Mouse (Mus musculus) embryonic facial prominence, embryonic 14.5 days (tissue): ENCODE results near the gene Orc1. TPM values are rescaled to one million over a fixed set of nuclear protein-coding genes. Genes with fewer than 3 reads are reported as not detected.

Experiments
- ATAC-seq: fragments of 200-750 bp; cut with Nextera tagmentation; 2 replicates; pipeline ENCODE4 v1.8.0; 2017; ENCODE audit warnings: low read depth, moderate number of reproducible peaks, moderate TSS enrichment
- DNase-seq: peaks from one replicate; pipeline ENCODE4 v3.0.0-alpha.2; 2015; ENCODE audit warnings: low spot score
- H3K27ac ChIP-seq: fragments of 300-500 bp; sonication (generic); replicated peaks from 2 replicates; pipeline ENCODE4 v1.5.1; 2014; ENCODE audit warnings: low read depth, mild to moderate bottlenecking, low read length, moderate library complexity
- H3K27me3 ChIP-seq: fragments of 300-500 bp; sonication (generic); replicated peaks from 2 replicates; pipeline ENCODE4 v1.6.1; 2014; ENCODE audit warnings: low read length; ENCODE audit not compliant: control insufficient read depth, insufficient read depth
- H3K36me3 ChIP-seq: fragments of 300-500 bp; sonication (generic); 2 replicates; pipeline ENCODE4 v1.6.1; 2014; ENCODE audit warnings: low read length, mixed read lengths; ENCODE audit not compliant: control insufficient read depth, insufficient read depth
- H3K4me1 ChIP-seq: fragments of 300-500 bp; sonication (generic); 2 replicates; pipeline ENCODE4 v1.6.1; 2014; ENCODE audit warnings: antibody characterized with exemption, low read length; ENCODE audit not compliant: control insufficient read depth, insufficient read depth
- H3K4me2 ChIP-seq: fragments of 300-500 bp; sonication (generic); 2 replicates; pipeline ENCODE4 v1.6.1; 2014; ENCODE audit warnings: low read depth, mild to moderate bottlenecking, low read length, moderate library complexity, mixed read lengths
- H3K4me3 ChIP-seq: fragments of 300-500 bp; sonication (generic); 2 replicates; pipeline ENCODE4 v1.5.1; 2014; ENCODE audit warnings: low read depth, mild to moderate bottlenecking, low read length
- H3K9ac ChIP-seq: fragments of 300-500 bp; sonication (generic); 2 replicates; pipeline ENCODE4 v1.6.1; 2014; ENCODE audit warnings: low read depth, mild to moderate bottlenecking, low read length, moderate library complexity, mixed read lengths
- H3K9me3 ChIP-seq: fragments of 300-500 bp; sonication (generic); 2 replicates; pipeline ENCODE4 v1.6.1; 2016; ENCODE audit warnings: low read length; ENCODE audit not compliant: control insufficient read depth
- WGBS: fragments of 180-500 bp; shearing (Covaris S2); extraction: QIAGEN DNeasy Blood & Tissue Kit; methylation state at CpG from one replicate; pipeline ENCODE4 v1.1.7; 2014; 5-methylcytosine and 5-hydroxymethylcytosine counted together
- polyA plus RNA-seq: library from polyadenylated mRNA; unstranded; fragments of >200 nt; fragmentation: Nextera tagmentation; extraction: Ambion mirVana; gene quantifications from 2 replicates; pipeline ENCODE4 v1.2.1, GENCODE M21; 2014

The Orc1 gene
- polyA plus RNA-seq, 1 experiment from 2014 or later = 7.8 TPM

- H3K9ac ChIP-seq = no peak overlapping the region
- H3K4me2 ChIP-seq = no peak overlapping the region
- ATAC-seq (no peak), DNase-seq (peak; percentile 49)
- H3K4me3 ChIP-seq = no peak overlapping the region
- H3K27ac ChIP-seq = no peak overlapping the region
- no peaks in the 10 kb centered on the region for H3K4me1 ChIP-seq
- 66% methylated on average over 2 of the region's 2 CpGs for WGBS
- no peaks in the 10 kb centered on the region for H3K27me3 ChIP-seq
- peaks cover 26% of the 10 kb centered on the region for H3K36me3 ChIP-seq
- H3K9me3 ChIP-seq = no peaks in the 10 kb centered on the region
Measured at GRCm38 (mm10) chr4:108664407-108664806, 85.2 kb downstream of the Orc1 start.

Other genes with a start within 250 kb of the Orc1 start
- 3.9 and 4.7 TPM in 2 replicates for gene Shisal2a, start 196.1 kb upstream of the Orc1 start, polyA plus RNA-seq
- 124 and 127 TPM in 2 replicates for gene Gpx7, start 172.5 kb upstream of the Orc1 start, polyA plus RNA-seq
- 46.7 and 55.4 TPM in 2 replicates for gene Tut4, start 120.0 kb upstream of the Orc1 start, polyA plus RNA-seq
- 73.1 and 82.1 TPM in 2 replicates for gene Prpf38a, start 87 bp upstream of the Orc1 start, polyA plus RNA-seq
- 28.2 and 32.5 TPM in 2 replicates for gene Cc2d1b, start 40.5 kb downstream of the Orc1 start, polyA plus RNA-seq
- 1.2 and 1.7 TPM in 2 replicates for gene 3110021N24Rik, start 140.2 kb downstream of the Orc1 start, polyA plus RNA-seq
- gene Zfyve9, start 201.4 kb downstream of the Orc1 start, polyA plus RNA-seq = 4.6 and 4.7 TPM in 2 replicates